Mouse (Mus musculus): ENCODE data around the gene Gm38431.

Gene Gm38431

DNA sequence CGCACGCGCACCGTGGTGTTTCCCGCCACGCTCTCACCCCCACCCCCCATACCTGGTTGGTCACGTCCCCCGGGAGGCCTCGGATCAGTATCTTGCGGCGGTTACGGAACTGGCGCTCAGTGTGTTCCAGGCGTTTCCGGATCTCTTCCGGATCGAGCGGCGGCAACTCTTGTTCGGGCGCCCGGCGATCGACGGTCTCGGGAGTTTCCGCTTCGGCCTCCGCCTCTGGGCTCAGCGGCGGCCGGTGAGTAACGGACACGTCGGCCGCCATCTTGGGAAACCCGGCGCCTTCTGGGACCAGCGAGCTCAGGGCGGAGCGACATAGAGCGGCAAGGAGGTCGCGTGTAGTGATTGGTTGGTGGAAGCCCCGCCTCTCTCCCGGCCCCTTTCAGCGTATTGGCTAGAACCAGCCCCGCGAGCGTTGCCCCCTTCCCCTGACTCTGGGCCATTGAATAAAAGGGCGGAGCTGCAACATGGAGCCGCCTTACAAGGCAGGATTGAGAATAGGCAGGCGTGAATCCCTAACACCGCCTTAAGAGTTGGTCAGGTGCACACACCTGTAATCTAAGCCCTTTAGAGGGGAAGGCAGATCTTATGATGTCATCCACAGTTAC, at the start of gene Gm38431, which contains the start of gene Raver1:
Gm38431 (minus strand) TSS at position 291 of the 614 bp plus-strand sequence.
Raver1 (minus strand) TSS at position 302 of the 614 bp plus-strand sequence.
- peak; percentile 95 to 97 for DNase-seq

- no peak for DNase-seq
Measured at GRCm38 (mm10) chr9:21138386-21138785, 46.6 kb upstream of the Gm38431 start.

GRCm38 (mm10) chr9:21137229-21137628, 45.4 kb upstream of the Gm38431 start:
- DNase-seq, result peak; percentile 83 to 85

DNA sequence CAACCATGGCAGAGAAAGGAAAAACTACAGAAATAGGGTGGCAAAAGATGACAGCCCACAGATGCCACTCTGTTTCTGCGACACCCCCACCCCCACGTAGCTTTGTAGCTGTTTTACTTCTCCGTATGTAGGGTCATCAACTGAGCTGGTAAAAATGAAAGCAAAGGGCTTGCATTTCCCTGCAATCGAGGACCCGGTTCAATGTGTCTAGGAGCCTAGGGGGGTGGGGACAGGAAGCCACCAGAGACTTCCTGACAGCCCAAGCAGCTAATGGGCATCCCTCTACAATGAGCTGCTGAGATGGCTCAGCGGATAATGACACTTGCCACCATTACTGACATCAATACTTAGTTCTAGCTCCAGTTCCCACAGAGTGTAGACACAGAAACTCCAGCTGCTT, 44.6 kb upstream of the Gm38431 start:
- DNase-seq, result peak; percentile 25 to 27

DNA sequence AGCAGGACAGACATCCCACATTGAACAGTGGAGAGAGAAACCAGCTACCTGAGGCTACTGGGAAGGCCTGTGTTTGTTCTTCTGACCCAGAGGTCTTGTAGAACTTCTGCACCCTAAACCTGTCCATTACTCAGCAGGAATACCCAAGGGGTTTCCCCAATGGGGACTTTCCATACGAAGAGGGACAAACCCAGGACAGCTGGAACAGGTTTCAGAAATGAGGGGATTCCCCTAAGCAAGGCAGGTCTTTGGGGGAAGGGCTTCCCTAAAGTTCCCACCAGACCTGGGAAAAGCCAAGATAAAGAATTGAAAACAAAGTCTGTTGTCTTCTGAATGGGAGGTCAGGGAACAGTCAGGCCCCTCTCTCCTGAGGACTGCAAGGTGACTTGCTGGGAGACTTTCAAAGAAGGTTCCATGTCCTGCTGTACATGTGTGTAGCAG, 44.2 kb upstream of the Gm38431 start:
- peak; percentile 33 to 38 for DNase-seq

GRCm38 (mm10) chr9:21135329-21135890, 43.6 kb upstream of the Gm38431 start:
- peak in 1 of 2 experiments; percentile 27 for DNase-seq

- no peak for DNase-seq
Measured at GRCm38 (mm10) chr9:21134595-21135328, 43.0 kb upstream of the Gm38431 start.

DNA sequence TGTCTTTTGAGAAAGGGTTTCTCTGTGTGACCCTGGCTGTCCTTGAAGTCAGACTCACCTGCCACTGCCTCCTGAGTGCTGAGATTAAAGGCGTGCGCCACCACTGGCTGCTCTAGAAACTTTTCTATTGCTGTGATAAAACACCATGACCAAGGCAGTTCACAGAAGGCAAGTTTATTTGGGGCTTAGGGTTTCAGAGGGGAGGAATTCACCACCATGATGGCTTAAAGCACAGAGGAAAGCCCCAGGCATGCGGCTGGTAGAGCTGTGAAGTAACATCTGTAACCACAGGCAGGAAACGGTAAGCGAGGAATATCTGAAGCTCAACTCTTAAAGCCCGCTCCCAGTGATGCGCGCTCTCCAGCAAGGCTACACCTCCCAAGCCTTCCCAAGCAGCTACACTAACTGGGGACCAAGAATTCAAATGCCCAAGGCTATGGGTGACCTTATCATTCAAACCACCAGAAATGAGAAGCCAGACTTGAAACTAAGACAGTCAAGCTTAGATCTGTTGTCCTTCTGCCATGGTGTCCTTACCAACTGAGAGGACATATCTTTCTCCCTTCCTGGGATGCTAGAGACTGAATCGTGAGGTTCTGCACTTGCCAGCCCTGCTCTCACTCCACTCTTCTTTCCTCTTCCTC, 41.4 kb upstream of the Gm38431 start:
- DNase-seq, result peak; percentile 30 to 37

DNA sequence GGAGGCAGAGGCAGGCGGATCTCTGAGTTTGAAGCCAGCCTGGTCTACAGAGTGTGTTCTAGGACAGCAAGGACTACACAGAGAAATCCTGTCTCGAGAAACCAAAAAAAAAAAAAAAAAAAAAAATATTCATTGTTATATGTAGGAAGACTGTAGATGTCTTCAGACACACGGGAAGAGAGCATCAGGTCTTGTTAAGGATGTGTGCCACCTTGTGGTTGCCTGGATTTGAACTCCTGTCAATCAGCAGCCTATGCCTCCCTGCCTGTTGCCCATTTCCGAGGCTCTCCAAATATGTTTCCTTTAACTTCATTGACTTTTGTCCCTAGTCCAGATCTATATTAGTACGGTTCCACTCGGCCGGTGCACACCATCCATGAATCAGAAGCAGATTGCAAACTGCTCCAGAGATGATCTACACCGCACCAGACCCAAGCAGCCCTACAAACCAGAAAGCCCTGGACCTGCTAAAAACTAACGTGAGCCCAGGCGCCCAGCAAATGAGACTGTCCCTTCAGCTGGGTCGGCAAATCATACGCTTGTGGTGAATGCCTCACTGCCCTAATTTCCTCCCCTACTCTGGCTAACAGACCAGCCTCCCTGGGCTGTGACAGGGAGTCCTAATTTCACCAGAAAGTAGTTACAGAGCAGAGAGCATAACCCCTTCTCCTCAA, 40.4 kb upstream of the Gm38431 start:
- peak in 1 of 2 experiments; percentile 18 for DNase-seq

GRCm38 (mm10) chr9:21131059-21131956, 39.5 kb upstream of the Gm38431 start, which contains the start of gene Tyk2:
Gene Tyk2 (minus strand): TSS chr9:21131243.
- DNase-seq, result peak; percentile 87 to 88

DNA sequence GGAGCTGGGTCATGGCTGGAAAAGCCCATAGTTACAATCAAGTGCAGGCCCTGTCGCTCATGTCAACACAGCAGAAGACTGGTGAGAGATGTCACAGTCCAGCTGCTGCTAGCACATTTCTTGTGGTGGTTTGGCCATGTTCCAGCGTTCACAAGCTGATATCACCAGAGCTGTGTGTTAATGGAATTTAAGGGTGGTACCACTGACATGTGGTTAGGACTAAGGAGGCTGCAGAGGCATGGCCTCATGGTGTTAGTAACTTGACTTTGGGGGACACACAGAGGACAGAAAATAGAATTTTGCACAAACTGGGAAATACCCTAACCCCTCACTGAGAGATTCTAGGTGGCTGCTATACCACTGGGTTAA, 34.4 kb upstream of the Gm38431 start:
- DNase-seq, result no peak

- no peak for DNase-seq
Measured at GRCm38 (mm10) chr9:21125502-21126258, 33.9 kb upstream of the Gm38431 start.

- no peak for DNase-seq
Measured at GRCm38 (mm10) chr9:21124837-21125236, 33.0 kb upstream of the Gm38431 start.

DNA sequence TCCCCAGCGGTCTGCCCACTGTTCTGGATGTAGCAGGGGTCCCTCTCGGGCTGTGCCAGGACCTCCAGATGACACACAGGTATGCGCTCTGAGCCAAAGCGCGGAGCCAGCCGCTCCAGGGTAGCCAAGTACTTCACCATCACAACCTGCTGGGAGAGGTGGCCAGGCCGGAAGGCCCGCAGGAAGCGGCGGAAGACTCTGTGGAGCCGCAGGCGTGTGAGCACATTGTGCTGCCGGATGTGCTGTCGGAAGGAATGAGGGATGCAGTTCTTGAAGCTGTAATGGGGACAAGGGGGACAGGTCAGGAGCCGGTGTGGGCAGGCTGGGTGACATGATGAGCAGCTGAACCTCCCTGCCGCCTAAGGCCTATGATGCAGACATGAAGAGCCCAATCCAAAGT, 29.7 kb upstream of the Gm38431 start:
- no peak for DNase-seq

DNA sequence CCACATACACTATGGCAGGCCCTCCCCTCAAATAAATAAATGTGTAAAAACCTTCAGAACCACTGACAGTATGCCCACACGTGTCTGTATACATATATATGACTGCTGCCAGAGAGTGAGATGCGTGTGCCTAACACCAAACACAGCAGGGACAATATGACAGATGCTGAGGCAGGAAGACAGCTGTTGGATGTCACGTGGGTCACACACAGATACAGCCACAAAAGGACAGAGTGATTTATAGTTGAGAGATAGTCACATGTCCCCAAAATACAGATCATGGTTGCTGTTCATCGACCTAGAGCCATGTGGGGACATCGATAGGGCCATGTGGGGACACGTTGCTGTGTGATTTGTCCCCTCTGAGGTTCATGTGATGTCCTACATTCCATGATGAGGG, 25.3 kb upstream of the Gm38431 start:
- no peak for DNase-seq

DNA sequence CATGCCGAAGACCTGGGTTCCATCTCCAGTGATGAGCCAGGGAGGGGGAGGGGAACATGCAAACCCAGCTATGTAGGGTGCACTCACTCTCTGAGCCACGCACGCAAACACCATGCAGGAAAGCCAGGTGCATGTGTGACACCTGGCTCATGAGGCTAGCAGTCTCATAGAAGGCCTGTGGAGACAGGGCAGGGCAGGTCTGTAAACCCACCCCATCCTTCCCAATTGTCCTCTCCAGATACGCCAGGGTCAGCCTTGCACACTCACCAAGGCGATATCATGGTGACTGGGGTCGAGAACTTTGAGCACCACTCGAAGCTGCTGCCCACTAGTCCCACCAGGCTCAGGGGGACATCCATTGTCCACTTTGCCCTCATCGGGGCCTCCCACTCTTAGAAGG, 23.3 kb upstream of the Gm38431 start:
- DNase-seq, result no peak

GRCm38 (mm10) chr9:21114190-21114589, 22.4 kb upstream of the Gm38431 start:
- DNase-seq, result no peak

- DNase-seq, result no peak
Measured at GRCm38 (mm10) chr9:21113751-21114150, 22.0 kb upstream of the Gm38431 start.

DNA sequence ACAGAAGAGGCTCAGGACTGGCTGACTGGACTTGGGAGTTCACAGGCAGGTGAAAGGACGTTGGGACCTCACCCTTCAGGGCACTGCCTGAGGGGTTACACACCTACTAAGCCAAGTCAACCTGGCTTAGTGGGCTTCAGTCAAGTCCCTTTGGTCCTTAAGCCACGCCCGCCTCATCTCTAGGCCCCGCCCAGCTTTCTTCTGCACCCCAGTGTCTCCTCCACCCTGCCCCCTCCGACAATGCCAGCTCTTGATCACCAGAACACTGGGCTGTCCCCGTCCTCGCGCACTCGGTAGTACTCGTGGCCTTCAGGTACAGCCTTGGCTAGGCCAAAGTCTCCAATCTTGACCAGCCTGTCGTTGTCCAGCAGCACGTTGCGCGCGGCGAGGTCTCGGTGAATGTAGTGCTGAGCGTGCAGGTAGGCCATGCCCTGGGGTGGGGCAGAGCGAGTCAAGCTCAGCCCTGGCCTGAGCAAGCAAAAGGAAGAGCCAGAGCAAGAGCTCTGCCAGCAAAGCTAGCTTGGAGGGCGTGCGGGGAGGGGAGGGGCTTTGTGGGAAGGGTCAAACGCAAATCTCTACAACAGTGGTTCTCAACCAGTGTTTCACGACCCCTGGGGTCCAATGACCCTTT, 15.9 kb upstream of the Gm38431 start:
- DNase-seq, result no peak

DNA sequence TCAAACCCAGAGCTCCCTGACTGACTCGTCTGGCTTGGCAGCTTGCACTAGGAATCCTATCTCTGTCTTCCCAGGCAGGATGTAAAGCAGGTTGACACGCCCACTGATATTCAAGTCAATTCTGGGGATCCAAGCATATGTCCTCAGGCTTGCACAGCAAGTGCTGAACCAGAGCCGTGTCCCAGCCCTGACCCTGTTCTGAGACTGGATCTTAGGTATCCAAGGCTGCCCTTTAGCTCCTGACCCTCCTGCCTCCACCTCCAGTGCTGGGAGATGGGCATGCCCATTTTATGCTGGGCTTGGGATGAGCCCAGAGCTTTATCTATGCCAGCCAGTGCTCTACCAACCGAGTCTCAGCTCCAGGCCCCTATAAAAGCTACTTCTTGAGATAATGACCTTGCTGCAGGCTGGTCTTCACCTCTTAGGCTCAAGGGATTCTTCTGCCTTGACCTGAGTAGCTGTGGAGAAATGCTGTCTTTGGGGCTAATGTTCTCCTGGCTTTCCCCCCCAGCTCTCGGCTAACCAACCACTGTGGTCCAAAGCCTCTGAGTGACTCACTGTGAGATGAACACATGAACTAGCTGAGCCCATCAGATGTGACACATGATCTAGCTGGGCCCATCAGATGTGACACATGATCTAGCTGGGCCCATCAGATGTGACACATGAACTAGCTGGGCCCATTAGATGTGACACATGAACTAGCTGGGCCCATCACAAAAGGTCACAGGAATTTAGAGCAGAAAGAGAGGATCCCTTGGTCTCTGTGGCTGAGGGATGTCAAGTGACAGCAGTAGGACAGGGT, 14.2 kb upstream of the Gm38431 start:
- DNase-seq, result no peak

Data from B cell, adult 2 months (primary cell).